Mouse (Mus musculus) embryonic facial prominence, embryonic 14.5 days (tissue): ENCODE data around the gene Lrg1. TPM values are rescaled to one million over a fixed set of nuclear protein-coding genes. Genes with fewer than 3 reads are reported as not detected.
"Not testable (repeated sequence)": the region's sequence is repeated elsewhere in the genome, so short reads cannot be mapped to it uniquely, and the experiment has no call there.

ENCODE experiments used
- ATAC-seq: fragments of 200-750 bp; cut with Nextera tagmentation; 2 replicates; pipeline ENCODE4 v1.8.0; 2017; ENCODE audit warnings: low read depth, moderate number of reproducible peaks, moderate TSS enrichment
- DNase-seq: peaks from one replicate; pipeline ENCODE4 v3.0.0-alpha.2; 2015; ENCODE audit warnings: low spot score
- H3K27ac ChIP-seq: fragments of 300-500 bp; sonication (generic); replicated peaks from 2 replicates; pipeline ENCODE4 v1.5.1; 2014; ENCODE audit warnings: low read depth, mild to moderate bottlenecking, low read length, moderate library complexity
- H3K27me3 ChIP-seq: fragments of 300-500 bp; sonication (generic); replicated peaks from 2 replicates; pipeline ENCODE4 v1.6.1; 2014; ENCODE audit warnings: low read length; ENCODE audit not compliant: control insufficient read depth, insufficient read depth
- H3K36me3 ChIP-seq: fragments of 300-500 bp; sonication (generic); 2 replicates; pipeline ENCODE4 v1.6.1; 2014; ENCODE audit warnings: low read length, mixed read lengths; ENCODE audit not compliant: control insufficient read depth, insufficient read depth
- H3K4me1 ChIP-seq: fragments of 300-500 bp; sonication (generic); 2 replicates; pipeline ENCODE4 v1.6.1; 2014; ENCODE audit warnings: antibody characterized with exemption, low read length; ENCODE audit not compliant: control insufficient read depth, insufficient read depth
- H3K4me2 ChIP-seq: fragments of 300-500 bp; sonication (generic); 2 replicates; pipeline ENCODE4 v1.6.1; 2014; ENCODE audit warnings: low read depth, mild to moderate bottlenecking, low read length, moderate library complexity, mixed read lengths
- H3K4me3 ChIP-seq: fragments of 300-500 bp; sonication (generic); 2 replicates; pipeline ENCODE4 v1.5.1; 2014; ENCODE audit warnings: low read depth, mild to moderate bottlenecking, low read length
- H3K9ac ChIP-seq: fragments of 300-500 bp; sonication (generic); 2 replicates; pipeline ENCODE4 v1.6.1; 2014; ENCODE audit warnings: low read depth, mild to moderate bottlenecking, low read length, moderate library complexity, mixed read lengths
- H3K9me3 ChIP-seq: fragments of 300-500 bp; sonication (generic); 2 replicates; pipeline ENCODE4 v1.6.1; 2016; ENCODE audit warnings: low read length; ENCODE audit not compliant: control insufficient read depth
- WGBS: fragments of 180-500 bp; shearing (Covaris S2); extraction: QIAGEN DNeasy Blood & Tissue Kit; methylation state at CpG from one replicate; pipeline ENCODE4 v1.1.7; 2014; 5-methylcytosine and 5-hydroxymethylcytosine counted together
- polyA plus RNA-seq: library from polyadenylated mRNA; unstranded; fragments of >200 nt; fragmentation: Nextera tagmentation; extraction: Ambion mirVana; gene quantifications from 2 replicates; pipeline ENCODE4 v1.2.1, GENCODE M21; 2014

Lrg1 gene
- polyA plus RNA-seq, 1 experiment from 2014 or later: 1.3 TPM

- Histone ChIP-seq H3K27me3 (no peaks in the 10 kb centered on the region), H3K4me2 (peak overlapping the region; percentile 97), H3K4me3 (peak overlapping the region; percentile 92), H3K9me3 (no peaks in the 10 kb centered on the region), H3K9ac (peak overlapping the region; percentile 88), H3K36me3 (peaks cover 22% of the 10 kb centered on the region), H3K4me1 (peaks cover 10% of the 10 kb centered on the region), H3K27ac (peak overlapping the region; percentile 29; the same call in 1 of the 2 replicates)
- DNase-seq (peak; percentile 93), ATAC-seq (peak; percentile 54)
- WGBS: 2% methylated on average over 6 of the region's 8 CpGs
These were observed 40.8 kb downstream of the Lrg1 start for GRCm38 (mm10) chr17:56080781-56081585.

GRCm38 (mm10) chr17:56079921-56080320, 41.9 kb downstream of the Lrg1 start:
- Histone ChIP-seq H3K27me3 (no peaks in the 10 kb centered on the region), H3K9me3 (no peaks in the 10 kb centered on the region), H3K36me3 (peaks cover 22% of the 10 kb centered on the region), H3K27ac (peak overlapping the region; percentile 69), H3K4me3 (peak overlapping the region; percentile 92), H3K4me2 (peak overlapping the region; percentile 97), H3K9ac (peak overlapping the region; percentile 88), H3K4me1 (peaks cover 18% of the 10 kb centered on the region)
- DNase-seq: no peak
- no peak for ATAC-seq
- under 1% methylated on average over 11 of the region's 11 CpGs for WGBS

DNA sequence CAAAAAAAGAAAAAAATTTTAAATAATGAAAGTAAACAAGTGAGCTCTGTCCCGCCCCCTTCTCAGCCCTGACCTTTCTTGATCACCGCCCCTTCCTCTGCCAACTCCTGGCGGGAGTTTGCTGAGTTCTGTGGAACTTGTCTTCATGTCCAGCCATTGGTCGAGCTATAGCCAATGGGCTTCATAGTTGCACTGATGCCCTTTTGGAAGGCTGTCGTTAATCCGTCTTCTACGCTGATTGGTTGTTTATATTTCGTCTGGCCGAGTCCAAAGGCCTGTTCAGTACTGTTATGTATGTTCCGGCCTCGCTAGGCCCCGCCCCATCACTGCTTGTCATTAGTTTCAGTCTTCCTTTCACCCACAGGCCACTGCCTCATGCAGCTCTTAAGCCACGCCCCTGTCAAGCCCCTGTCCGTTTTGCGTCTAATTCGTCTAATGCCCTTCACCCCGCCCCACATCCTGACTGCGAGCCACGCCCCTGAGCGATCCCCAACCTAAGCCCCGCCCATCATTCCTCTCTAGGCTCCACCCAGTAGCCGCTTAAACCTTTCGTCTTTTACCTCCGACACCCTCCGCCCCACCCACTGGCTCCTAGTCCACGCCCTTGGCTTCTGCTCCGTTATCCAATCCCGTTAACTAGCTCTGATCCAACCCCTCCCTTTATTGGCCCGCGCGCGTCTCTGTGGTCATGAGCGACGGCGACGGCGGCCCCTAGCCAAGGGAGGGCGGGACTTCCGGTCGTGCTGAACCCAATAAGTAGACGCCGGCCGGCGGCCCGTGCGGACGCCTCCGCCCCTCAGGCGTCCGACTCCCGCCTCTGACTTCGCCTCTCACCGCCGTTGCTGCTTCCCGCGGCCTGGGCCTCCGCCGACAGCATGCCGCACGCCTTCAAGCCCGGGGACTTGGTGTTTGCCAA, 42.7 kb downstream of the Lrg1 start, which contains the start of gene Hdgfl2:
Hdgfl2 (plus strand) TSS at position 755 of the 916 bp plus-strand sequence.
- no peaks in the 10 kb centered on the region for H3K9me3 ChIP-seq
- peak; percentile 100 for DNase-seq
- peak within 1 kb of the TSS; percentile 69 for H3K27ac ChIP-seq
- H3K4me1 ChIP-seq: peaks cover 19% of the 10 kb centered on the region
- no peaks in the 10 kb centered on the region for H3K27me3 ChIP-seq
- WGBS: under 1% methylated on average over 52 of the region's 61 CpGs
- H3K9ac ChIP-seq: peak within 1 kb of the TSS; percentile 88
- peaks cover 19% of the 10 kb centered on the region for H3K36me3 ChIP-seq
- peak; percentile 93 for ATAC-seq
- H3K4me3 ChIP-seq: peak within 1 kb of the TSS; percentile 92
- peak within 1 kb of the TSS; percentile 97 for H3K4me2 ChIP-seq

DNA sequence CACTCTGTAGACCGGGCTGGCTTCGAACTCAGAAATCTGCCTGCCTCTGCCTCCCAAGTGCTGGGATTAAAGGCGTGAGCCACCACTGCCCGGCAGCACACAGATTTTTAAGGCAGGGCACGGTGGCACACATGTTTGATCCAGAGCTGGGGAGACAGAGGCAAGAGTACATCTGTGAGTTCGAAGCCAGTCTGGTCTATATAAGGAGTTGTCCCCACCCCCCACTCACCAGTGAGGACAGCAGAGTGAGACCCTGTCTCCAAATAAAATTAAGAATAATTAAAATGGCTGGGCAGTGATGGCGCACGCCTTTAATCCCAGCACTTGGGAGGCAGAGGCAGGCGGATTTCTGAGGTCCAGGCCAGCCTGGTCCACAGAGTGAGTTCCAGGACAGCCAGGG, 43.4 kb downstream of the Lrg1 start:
- not testable (repeated sequence) for H3K9ac ChIP-seq, ATAC-seq, H3K27me3 ChIP-seq, DNase-seq, H3K9me3 ChIP-seq
- peaks cover 16% of the 10 kb centered on the region for H3K36me3 ChIP-seq
- H3K4me2 ChIP-seq: peak overlapping the region; percentile 50
- H3K4me3 ChIP-seq: peak overlapping the region; percentile 92
- peaks cover 25% of the 10 kb centered on the region for H3K4me1 ChIP-seq
- WGBS: 66% methylated on average over 9 of the region's 9 CpGs
- H3K27ac ChIP-seq: 0 out of 2 replicates have a peak overlapping the region, but pooled peaks have one; percentile 55

- H3K27ac ChIP-seq: no peak overlapping the region
- peaks cover 16% of the 10 kb centered on the region for H3K36me3 ChIP-seq
- H3K27me3 ChIP-seq: no peaks in the 10 kb centered on the region
- H3K9ac ChIP-seq: no peak overlapping the region
- no peak for ATAC-seq
- no peak for DNase-seq
- WGBS: 85% methylated on average over 5 of the region's 5 CpGs
- H3K4me2 ChIP-seq: no peak overlapping the region
- no peak overlapping the region for H3K4me3 ChIP-seq
- no peaks in the 10 kb centered on the region for H3K9me3 ChIP-seq
- H3K4me1 ChIP-seq: peaks cover 25% of the 10 kb centered on the region
These were observed 44.3 kb downstream of the Lrg1 start for GRCm38 (mm10) chr17:56077523-56077922.

DNA sequence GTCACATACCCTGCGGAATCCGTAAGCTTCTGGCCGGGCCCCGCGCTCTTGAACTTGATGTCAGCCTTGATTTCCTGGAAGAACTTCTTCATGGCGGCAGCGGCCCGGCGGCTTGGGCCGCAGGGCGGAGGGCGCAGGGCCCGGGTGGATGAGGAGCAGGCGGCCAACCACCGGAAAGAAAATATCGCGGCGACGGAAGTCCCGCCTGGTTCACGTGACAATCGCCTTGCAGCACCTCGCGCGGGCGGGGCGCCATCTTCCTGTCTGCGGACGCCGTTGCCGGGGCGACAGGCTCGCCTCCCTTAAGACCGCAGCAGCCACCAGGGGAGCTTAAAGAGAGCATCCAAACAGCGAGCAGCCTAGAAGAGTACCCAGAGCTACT, 47.0 kb downstream of the Lrg1 start, which contains the start of gene Ubxn6:
Ubxn6 (minus strand) TSS at position 202 of the 382 bp plus-strand sequence.
- Histone ChIP-seq H3K9ac (peak within 1 kb of the TSS; percentile 83), H3K4me3 (peak within 1 kb of the TSS; percentile 71), H3K27ac (peak within 1 kb of the TSS; percentile 94), H3K27me3 (no peaks in the 10 kb centered on the region), H3K36me3 (peaks cover 37% of the 10 kb centered on the region), H3K9me3 (no peaks in the 10 kb centered on the region), H3K4me2 (peak within 1 kb of the TSS; percentile 55), H3K4me1 (peaks cover 15% of the 10 kb centered on the region)
- DNase-seq (peak; percentile 98), ATAC-seq (peak; percentile 66)
- WGBS: under 1% methylated on average over 30 of the region's 35 CpGs

- Histone ChIP-seq H3K36me3 (peaks cover 43% of the 10 kb centered on the region), H3K9me3 (no peaks in the 10 kb centered on the region), H3K27me3 (no peaks in the 10 kb centered on the region), H3K4me2 (peak overlapping the region; percentile 55), H3K4me3 (peak overlapping the region; percentile 71), H3K27ac (peak overlapping the region; percentile 94), H3K9ac (peak overlapping the region; percentile 83), H3K4me1 (peaks cover 15% of the 10 kb centered on the region)
- DNase-seq (peak; percentile 87), ATAC-seq (peak; percentile 20)
- WGBS: 8% methylated on average over 22 of the region's 22 CpGs
These were observed 47.5 kb downstream of the Lrg1 start for GRCm38 (mm10) chr17:56074097-56074826.

GRCm38 (mm10) chr17:56072243-56072642, 49.6 kb downstream of the Lrg1 start:
- Histone ChIP-seq H3K4me2 (no peak overlapping the region), H3K4me1 (peaks cover 15% of the 10 kb centered on the region), H3K4me3 (no peak overlapping the region), H3K27me3 (no peaks in the 10 kb centered on the region), H3K27ac (no peak overlapping the region), H3K9me3 (no peaks in the 10 kb centered on the region), H3K36me3 (peaks cover 63% of the 10 kb centered on the region), H3K9ac (no peak overlapping the region)
- WGBS: 84% methylated on average over 5 of the region's 5 CpGs
- ATAC-seq (no peak), DNase-seq (no peak)
